Mouse (Mus musculus) stomach, postnatal 0 days (tissue): ENCODE data around the gene Rhobtb1. TPM values are rescaled to one million over a fixed set of nuclear protein-coding genes. Genes with fewer than 3 reads are reported as not detected.
A peak's percentile ranks its signal among the peaks of the same experiment; 100 is the strongest.

ENCODE experiments used
- ATAC-seq: fragments of 200-750 bp; cut with Nextera tagmentation; 2 replicates; pipeline ENCODE4 v1.8.0; 2017; ENCODE audit not compliant: low FRiP score, low TSS enrichment
- DNase-seq: peaks from one replicate; pipeline ENCODE4 v3.0.0-alpha.2; 2016; ENCODE audit warnings: low spot score
- H3K27ac ChIP-seq: fragments of 300-500 bp; sonication (generic); replicated peaks from 2 replicates; pipeline ENCODE4 v1.5.1; 2014; ENCODE audit warnings: mild to moderate bottlenecking, control low read depth
- H3K27me3 ChIP-seq: fragments of 300-500 bp; sonication (generic); 2 replicates; pipeline ENCODE4 v1.6.1; 2014; ENCODE audit warnings: low read length; ENCODE audit not compliant: control insufficient read depth, insufficient read depth
- H3K36me3 ChIP-seq: fragments of 300-500 bp; sonication (generic); 2 replicates; pipeline ENCODE4 v1.6.1; 2014; ENCODE audit warnings: low read length, mixed read lengths; ENCODE audit not compliant: control insufficient read depth, insufficient read depth
- H3K4me1 ChIP-seq: fragments of 300-500 bp; sonication (generic); replicated peaks from 2 replicates; pipeline ENCODE4 v1.6.1; 2014; ENCODE audit warnings: antibody characterized with exemption; ENCODE audit not compliant: control insufficient read depth, insufficient read depth
- H3K4me2 ChIP-seq: fragments of 300-500 bp; sonication (generic); replicated peaks from 2 replicates; pipeline ENCODE4 v1.6.1; 2014; ENCODE audit warnings: low read depth, mild to moderate bottlenecking, control low read depth, moderate library complexity
- H3K4me3 ChIP-seq: fragments of 300-500 bp; sonication (generic); 2 replicates; pipeline ENCODE4 v1.5.1; 2014; ENCODE audit warnings: low read depth, low read length, control low read depth
- H3K9ac ChIP-seq: fragments of 300-500 bp; sonication (generic); 2 replicates; pipeline ENCODE4 v1.6.1; 2014; ENCODE audit warnings: mild to moderate bottlenecking, low read length, control low read depth, mixed read lengths
- H3K9me3 ChIP-seq: fragments of 300-500 bp; sonication (generic); 2 replicates; pipeline ENCODE4 v1.6.1; 2016; ENCODE audit warnings: low read length; ENCODE audit not compliant: control insufficient read depth
- CTCF ChIP-seq: IDR thresholded peaks from 2 replicates; pipeline ENCODE4 v1.5.1; 2016; ENCODE audit warnings: antibody characterized with exemption, low read depth, mild to moderate bottlenecking, moderate library complexity
- EP300 ChIP-seq: optimal IDR thresholded peaks from 2 replicates; pipeline ENCODE3; 2016; ENCODE audit warnings: antibody characterized with exemption
- WGBS: fragments of 180-500 bp; shearing (Covaris S2); extraction: QIAGEN DNeasy Blood & Tissue Kit; methylation state at CpG from one replicate; pipeline ENCODE4 v1.1.7; 2014; 5-methylcytosine and 5-hydroxymethylcytosine counted together
- polyA plus RNA-seq: library from polyadenylated mRNA; unstranded; fragments of >200 nt; fragmentation: Nextera tagmentation; extraction: Ambion mirVana; gene quantifications from 2 replicates; pipeline ENCODE4 v1.2.1, GENCODE M21; 2015

Rhobtb1 gene
- polyA plus RNA-seq, 1 experiment from 2014 or later: 34.4 TPM

DNA sequence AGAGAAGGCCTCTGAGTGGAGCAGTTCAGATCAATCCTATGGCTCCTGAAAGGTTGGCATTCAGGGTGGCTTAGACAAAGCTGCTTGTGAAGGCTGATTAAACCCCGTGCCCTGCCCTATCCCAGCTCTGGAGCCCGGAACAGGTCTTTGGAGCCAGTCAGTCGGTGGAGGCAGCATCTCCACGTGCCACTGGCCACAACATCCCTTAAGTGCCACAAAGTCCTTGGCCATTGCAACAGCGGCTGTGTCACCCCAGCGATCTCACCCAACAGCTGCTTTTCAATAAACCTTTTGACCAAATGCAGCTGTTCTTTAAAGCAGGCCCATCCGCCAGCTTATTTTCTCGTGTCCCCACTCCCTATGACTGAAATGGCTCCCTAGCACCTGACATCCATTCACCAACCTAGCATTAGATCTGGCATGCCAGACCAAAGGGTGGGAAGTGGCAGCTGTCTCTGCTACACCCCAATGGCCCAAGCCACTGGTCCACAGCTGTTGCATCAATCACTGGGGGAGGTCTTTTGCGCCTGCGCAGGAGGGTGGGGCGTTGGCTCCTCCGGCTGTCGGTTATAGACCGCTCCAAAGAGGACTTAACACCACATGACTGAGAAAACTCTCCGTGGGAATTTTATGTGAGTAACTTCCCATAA lies 56.9 kb downstream of the Rhobtb1 start:
- Histone ChIP-seq H3K9me3 (no peaks in the 10 kb centered on the region), H3K36me3 (no peaks in the 10 kb centered on the region), H3K4me3 (no peak overlapping the region), H3K9ac (no peak overlapping the region), H3K27ac (no peak overlapping the region), H3K4me1 (no peaks in the 10 kb centered on the region), H3K27me3 (no peaks in the 10 kb centered on the region), H3K4me2 (no peak overlapping the region)
- no peak for ATAC-seq
- DNase-seq: no peak
- WGBS: 77% methylated on average over 15 of the region's 15 CpGs
- no peak for TF ChIP-seq EP300
- no peak for TF ChIP-seq CTCF

DNA sequence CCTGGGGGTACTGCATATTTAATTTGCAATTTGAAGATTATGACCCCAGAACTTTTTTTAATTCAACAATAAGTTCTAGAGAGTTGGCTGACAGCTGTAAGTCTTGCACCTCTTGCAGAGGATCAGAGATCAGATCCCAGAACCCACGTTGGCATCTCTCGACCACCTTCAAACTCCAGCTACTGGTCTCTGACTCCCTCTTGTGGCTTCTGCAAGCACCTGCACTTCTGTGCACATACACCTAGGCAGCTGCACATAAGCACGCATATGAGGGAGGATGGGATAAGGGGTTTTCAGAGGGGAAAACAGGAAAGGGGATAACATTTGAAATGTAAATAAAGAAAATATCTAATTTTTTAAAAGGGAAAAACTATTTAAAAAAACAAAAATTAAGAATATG lies 57.5 kb downstream of the Rhobtb1 start:
- H3K9me3 ChIP-seq: no peaks in the 10 kb centered on the region
- TF ChIP-seq CTCF (peak; percentile 51), EP300 (no peak)

DNA sequence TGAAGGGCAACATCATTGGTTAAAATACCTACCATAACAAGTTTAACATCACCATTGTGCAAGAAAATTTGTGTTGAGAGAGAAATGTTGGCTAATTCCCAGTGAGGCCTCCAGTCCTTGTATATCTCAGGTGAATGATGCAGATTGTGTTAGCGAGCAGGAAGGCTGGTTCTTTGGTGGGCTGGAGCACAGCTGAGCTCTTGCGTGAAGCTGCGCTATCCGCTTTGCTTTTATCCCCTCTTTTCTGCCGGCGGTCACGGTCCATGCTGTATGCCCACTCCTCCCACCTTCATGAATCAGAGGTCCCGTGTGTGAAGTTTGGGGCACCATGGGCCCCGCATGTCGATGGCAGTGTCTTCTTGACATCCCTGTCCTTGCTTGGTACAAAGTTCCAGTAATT lies 58.8 kb downstream of the Rhobtb1 start:
- Histone ChIP-seq H3K4me3 (no peak overlapping the region), H3K36me3 (no peaks in the 10 kb centered on the region), H3K4me2 (no peak overlapping the region), H3K9ac (no peak overlapping the region), H3K9me3 (no peaks in the 10 kb centered on the region), H3K27me3 (no peaks in the 10 kb centered on the region), H3K27ac (no peak overlapping the region), H3K4me1 (0 out of 2 replicates have a peak, but pooled peaks cover 3% of the 10 kb centered on the region)
- no peak for ATAC-seq
- DNase-seq: no peak
- TF ChIP-seq CTCF (no peak), EP300 (no peak)
- 95% methylated on average over 10 of the region's 10 CpGs for WGBS

More for the DNA sequence above, 57.5 kb downstream of the Rhobtb1 start:
- WGBS: 92% methylated on average over 3 of the region's 3 CpGs
- H3K27me3 ChIP-seq: no peaks in the 10 kb centered on the region
- H3K4me2 ChIP-seq: no peak overlapping the region
- H3K36me3 ChIP-seq: no peaks in the 10 kb centered on the region
- no peak for ATAC-seq
- H3K9ac ChIP-seq: no peak overlapping the region
- no peak overlapping the region for H3K4me3 ChIP-seq
- DNase-seq: no peak
- H3K27ac ChIP-seq: no peak overlapping the region
- no peaks in the 10 kb centered on the region for H3K4me1 ChIP-seq

DNA sequence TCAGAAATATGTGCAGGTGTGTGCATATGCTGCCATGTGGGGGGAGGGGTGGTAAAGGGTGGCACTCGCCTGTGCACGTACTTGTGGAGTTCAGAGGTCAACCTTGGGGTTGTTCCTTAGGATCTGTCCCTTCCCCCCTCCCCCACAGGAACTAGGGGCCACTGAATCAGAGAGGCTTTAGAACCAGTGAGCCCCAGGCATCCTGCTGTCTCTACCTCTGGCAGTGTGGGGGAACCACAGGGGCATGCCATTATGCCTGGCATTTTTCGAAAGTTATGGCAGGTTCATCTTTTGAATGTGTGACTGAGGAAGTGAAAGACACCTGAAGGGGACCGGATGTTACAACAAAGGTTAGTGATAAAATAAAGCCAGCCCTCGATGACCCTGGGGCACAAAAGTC lies 59.4 kb downstream of the Rhobtb1 start:
- no peak overlapping the region for H3K9ac ChIP-seq
- no peaks in the 10 kb centered on the region for H3K36me3 ChIP-seq
- no peaks in the 10 kb centered on the region for H3K9me3 ChIP-seq
- no peak for ATAC-seq
- DNase-seq: no peak
- 76% methylated on average over 5 of the region's 5 CpGs for WGBS
- no peak overlapping the region for H3K4me2 ChIP-seq
- no peak overlapping the region for H3K27ac ChIP-seq
- H3K27me3 ChIP-seq: no peaks in the 10 kb centered on the region
- TF ChIP-seq CTCF (no peak), EP300 (no peak)
- 0 out of 2 replicates have a peak, but pooled peaks cover 3% of the 10 kb centered on the region for H3K4me1 ChIP-seq
- no peak overlapping the region for H3K4me3 ChIP-seq

DNA sequence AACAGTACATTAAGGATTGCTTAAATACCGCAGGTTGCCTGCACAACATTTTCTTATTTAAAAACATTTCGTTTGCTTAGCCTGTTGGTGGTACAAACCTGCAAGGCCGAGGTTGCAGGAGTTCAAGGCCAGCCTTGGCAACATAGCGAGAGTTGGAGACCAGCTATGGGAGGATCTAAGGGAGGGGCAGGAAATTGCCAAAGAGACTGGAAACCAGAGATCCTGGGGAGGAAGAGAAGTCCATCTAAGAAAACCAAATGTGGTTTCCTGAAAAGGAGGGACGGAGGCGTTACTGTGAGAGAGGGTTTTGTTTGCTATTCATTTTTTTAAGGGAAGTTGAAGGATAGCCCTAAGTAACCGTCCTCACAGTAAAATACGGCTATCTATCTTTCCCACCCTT lies 60.3 kb downstream of the Rhobtb1 start:
- 0 out of 2 replicates have a peak, but pooled peaks cover 3% of the 10 kb centered on the region for H3K4me1 ChIP-seq
- ATAC-seq (no peak), DNase-seq (no peak)
- TF ChIP-seq EP300 (no peak), CTCF (no peak)
- H3K27ac ChIP-seq: peak overlapping the region; percentile 99
- H3K9ac ChIP-seq: peak overlapping the region; percentile 92
- no peaks in the 10 kb centered on the region for H3K27me3 ChIP-seq
- H3K36me3 ChIP-seq: no peaks in the 10 kb centered on the region
- peak overlapping the region; percentile 79; the same call in 1 of the 2 replicates for H3K4me3 ChIP-seq
- peak overlapping the region; percentile 96 for H3K4me2 ChIP-seq
- WGBS: 42% methylated on average over 8 of the region's 8 CpGs
- H3K9me3 ChIP-seq: no peaks in the 10 kb centered on the region

DNA sequence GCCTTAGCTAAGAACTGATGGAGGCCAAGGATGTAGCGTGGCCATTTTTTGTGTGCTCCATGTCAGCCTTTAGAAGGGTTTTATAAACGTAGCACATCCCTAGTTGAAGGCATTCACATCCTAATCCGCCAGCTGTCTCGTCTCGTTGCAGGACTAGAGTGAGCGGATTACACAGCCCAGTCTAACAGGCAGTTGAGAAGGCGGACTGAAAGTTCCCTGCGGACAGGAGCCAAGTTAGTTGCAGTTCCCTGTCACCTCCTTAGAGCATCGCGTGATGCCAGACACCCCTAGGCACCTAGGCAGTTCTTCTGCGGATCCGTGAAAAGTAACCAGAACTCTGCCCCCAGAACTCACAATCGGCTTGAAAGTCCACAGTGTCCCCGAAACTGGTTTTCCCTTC lies 60.7 kb downstream of the Rhobtb1 start:
- ATAC-seq: 0 out of 2 replicates have a peak, but pooled peaks have one; percentile 4
- no peaks in the 10 kb centered on the region for H3K36me3 ChIP-seq
- H3K4me2 ChIP-seq: peak overlapping the region; percentile 96
- peak overlapping the region; percentile 92 for H3K9ac ChIP-seq
- peak overlapping the region; percentile 79 for H3K4me3 ChIP-seq
- 0 out of 2 replicates have a peak, but pooled peaks cover 3% of the 10 kb centered on the region for H3K4me1 ChIP-seq
- H3K27me3 ChIP-seq: no peaks in the 10 kb centered on the region
- DNase-seq: peak; percentile 41
- H3K9me3 ChIP-seq: no peaks in the 10 kb centered on the region
- WGBS: 5% methylated on average over 14 of the region's 14 CpGs
- H3K27ac ChIP-seq: peak overlapping the region; percentile 99
- TF ChIP-seq EP300: no peak
- TF ChIP-seq CTCF: no peak
